Mouse (Mus musculus): ENCODE data around the gene Zranb1.
A peak's percentile ranks its signal among the peaks of the same experiment; 100 is the strongest.

Zranb1 gene

DNA sequence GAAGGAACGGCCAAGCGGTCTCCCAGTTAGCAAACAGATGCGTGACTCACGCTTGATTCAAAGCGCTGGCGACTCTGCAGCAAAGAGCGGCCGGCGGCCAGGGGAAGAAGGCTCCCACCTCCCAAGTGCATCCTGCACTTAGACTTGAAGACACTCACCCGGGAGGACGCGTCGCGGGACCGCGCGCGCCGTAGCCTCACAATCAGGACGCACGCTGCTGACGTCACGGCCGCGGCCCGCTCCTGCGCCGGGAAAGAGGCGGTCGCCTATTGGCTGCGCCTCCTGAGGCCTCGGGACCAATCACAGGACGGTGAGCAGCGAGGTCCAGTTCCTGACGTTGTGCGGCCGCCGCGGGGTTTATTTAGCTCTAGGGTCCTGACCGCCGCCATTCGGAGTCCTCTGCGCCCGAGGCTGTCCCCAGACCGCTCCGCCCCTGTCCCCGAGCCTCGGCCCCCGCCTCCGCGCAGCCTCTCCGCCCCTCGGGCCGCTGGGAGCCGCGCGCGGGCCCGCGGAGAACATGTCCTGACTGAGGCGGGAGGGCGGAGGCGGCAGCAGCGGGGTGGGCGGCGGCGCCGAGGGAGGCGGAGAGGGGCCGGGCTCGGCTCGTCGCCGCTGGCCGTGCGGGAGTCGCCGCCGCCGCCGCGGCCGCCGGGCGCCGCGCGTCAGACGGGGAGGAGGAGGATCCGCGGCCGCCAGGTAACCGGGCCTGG is at the start of gene Zranb1:
Gene Zranb1, plus strand, starts transcription at position 293 of the 710 bp plus-strand sequence.
- DNase-seq (ENCODE audit: low read depth, low spot score): peak; percentile 98

DNA sequence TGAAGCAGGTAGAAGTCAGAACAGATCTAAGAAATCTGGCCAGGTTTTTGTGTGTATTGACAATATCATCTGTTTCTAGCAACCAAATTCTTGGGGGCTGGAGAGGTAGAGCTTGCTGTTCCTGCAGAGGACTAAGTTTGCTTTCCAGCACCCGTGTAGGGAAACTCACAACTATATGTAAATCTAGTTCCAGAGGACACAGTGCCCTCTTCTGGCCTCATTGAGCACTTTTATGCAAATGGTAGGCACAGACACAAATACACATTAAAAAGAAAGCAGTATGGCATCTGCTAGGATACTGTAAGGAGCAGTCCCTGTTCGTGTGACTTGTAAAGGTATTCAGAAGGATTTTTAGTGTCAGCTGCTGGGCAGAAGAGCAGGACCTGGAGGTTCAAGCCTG is 48.6 kb upstream of the Zranb1 start:
- peak; percentile 59 for DNase-seq (ENCODE audit: low read depth, low spot score)

DNA sequence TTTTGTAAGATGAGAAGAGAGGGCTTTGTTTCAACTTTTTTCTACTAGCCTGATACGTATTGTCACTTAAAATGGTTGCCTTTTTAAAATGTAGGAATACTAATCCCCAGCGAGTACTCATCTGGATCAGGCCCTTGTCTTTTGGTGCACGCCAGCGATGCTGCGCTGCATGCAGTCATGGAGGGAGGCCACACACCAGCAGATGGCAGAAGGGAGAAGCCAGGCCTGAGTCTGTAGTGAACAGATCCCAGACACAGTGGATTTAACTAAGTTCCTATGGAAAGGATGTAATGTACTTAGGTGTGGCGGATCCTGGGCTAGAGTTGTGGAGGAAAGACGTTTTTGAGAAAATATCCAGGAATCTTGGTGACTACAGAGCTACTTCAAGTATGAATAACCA is 46.9 kb upstream of the Zranb1 start:
- DNase-seq (ENCODE audit: low read depth, low spot score): no peak

DNA sequence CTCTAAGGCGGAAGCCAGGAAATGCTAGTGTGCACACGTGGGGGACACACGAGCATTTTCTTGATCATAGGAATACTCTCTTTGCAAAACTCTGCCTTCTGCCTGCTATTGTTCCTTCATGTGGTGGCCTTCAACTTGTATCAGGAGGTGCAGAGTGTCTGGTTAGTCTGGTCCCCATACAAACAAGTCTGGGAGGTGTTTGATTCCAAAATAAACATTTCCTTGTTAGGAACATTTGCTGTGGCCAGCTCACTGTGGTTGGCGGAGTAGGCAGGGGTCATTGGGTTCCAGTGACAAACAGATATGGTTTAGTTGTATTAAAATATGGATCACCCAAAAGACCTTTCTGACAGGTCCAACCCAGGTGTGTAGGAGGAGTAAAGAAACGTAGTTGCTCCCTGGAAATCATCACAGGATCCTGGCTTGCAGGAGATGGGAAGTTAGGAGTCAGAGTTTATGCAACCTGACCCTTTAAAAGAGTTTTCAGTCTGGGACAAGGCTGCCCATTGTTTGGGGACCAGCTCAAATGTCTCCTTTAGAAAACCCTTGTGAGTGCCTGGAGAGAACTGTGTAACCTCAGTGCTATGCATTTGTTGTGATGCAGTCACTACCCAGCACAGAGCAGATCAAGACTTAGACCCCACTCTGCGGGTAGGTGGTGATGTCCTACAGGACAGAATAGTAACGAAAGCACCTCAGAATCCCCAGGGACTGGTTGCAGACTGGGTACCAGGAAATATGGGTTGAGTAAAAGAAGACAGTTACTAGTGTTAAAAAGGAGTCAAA is 43.7 kb upstream of the Zranb1 start:
- no peak for DNase-seq (ENCODE audit: low read depth, low spot score)

DNA sequence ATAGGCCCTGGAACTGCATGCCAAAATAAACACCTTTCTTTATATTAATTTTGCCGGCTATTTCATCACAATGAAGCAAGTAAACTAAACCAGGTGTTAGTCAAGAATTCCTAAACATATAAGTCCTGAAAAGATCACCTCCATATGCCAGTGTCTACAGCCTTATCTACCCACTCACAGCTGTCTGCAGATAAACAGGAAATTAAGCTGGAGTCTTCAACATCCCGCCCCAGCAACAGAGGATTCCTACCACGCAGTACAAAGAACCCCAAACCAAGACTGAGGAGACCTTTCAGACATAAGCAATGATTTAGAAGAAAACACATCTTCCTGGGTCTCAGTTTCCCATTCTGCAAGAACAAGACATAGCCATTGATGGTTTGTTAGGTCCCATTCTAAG is 42.9 kb upstream of the Zranb1 start:
- no peak for DNase-seq (ENCODE audit: low read depth, low spot score)

DNA sequence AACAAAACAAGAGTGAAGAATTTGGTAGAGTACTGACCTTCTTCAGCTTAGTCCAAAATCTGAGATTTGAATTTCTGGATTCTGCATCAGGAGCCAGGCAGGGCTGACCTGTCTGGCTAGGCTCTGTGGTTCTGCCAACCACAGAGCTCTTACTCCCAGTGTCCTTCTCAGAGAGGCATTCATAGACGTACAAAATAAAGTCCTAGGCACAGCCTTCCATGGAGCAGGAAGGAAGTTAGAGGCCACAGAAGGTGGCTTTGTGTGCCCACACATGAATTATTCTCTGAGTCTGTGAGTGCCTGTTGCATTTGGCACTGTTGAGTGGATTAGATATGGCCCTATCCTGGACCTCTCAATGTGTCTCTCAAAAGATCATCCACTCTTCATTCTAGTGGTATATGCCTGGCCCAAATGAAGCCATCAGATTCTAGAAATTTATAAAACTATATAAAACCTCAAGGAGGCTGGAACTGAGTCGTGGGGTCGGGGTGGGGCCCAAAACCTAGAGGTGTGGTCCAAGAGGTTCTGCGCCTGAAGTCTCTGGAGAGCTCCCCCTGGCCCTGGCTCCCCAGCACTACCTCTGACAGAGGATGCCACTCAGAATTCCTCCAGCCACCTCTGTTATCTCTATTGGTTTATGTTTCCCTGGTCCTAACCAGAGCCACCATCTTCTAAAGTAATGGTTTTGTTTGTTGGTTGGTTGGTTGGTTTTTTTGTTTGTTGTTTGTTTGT is 42.3 kb upstream of the Zranb1 start:
- no peak for DNase-seq (ENCODE audit: low read depth, low spot score)

DNA sequence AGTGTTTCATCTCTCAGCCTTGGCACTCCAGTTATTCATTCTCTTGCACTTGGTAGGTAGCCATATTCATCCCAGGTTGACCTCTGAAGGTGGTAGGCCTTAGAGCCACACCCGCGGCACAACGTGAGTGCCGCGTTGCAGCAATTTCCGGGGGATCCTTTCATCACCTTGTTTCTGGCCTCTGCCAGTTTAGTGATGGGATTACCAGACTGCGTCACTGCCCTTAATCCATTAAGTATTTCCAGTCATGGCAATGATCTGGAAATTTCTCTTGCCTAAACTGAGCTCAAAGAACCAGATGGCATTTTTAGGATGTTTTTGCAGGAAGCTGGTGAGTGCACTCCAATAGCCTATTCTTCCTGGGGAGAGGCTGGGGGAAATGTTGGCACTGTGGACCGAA is 41.3 kb upstream of the Zranb1 start:
- peak; percentile 19 for DNase-seq (ENCODE audit: low read depth, low spot score)

DNA sequence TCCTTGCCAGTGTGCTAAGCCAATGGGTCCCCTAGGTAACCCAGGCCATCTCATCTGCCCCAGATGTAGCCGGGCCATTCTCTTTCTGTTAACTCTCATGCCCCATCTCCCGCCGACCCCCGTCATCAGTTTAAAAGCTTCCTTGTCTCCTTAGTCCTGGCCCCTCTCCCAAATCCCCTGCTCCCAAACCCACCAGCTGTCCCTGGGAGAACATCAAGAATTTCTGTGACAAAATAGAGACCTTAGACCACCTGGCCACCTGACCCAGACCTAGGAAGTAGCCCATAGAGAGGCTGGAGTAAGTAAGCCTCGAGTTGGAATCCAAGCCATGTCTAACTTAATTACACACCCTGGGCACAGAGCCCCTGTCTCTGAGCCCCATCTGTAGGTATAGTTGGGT is 40.7 kb upstream of the Zranb1 start:
- DNase-seq (ENCODE audit: low read depth, low spot score): no peak

DNA sequence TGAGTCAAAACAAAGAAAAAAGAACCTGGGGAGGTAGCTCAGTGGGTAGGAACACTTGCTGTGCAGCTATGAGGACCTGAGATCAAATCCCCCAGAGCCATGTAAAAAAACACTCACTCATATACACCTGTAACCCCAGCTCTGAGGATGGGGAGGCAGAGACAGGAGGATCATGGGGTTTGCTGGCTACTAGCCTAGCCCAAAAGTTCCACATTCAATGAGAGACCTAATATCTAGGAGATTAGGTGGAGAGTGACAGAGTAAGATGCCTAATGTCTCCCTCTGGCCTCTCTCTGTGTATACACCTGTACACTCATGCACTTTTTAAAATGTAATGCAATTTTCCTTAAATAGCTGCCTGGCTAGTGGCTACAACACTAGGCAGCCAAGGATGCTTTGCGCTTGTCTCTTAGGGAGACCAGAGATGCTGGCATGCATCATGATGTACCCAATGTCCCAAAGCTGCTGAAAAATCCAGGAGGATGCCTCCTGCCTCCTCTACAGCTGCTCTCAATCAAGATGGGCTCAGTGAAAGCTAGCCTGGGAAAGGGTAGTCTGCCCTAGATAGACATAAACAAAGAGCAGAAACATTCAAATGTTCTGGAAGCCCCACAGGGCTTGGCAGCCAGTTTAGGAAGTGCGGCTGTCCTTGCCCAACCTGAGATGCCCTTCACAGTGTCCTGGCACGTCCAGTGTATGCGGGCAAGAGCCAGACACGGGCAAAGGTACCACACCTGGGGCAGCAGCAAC is 39.2 kb upstream of the Zranb1 start:
- DNase-seq (ENCODE audit: low read depth, low spot score): no peak

DNA sequence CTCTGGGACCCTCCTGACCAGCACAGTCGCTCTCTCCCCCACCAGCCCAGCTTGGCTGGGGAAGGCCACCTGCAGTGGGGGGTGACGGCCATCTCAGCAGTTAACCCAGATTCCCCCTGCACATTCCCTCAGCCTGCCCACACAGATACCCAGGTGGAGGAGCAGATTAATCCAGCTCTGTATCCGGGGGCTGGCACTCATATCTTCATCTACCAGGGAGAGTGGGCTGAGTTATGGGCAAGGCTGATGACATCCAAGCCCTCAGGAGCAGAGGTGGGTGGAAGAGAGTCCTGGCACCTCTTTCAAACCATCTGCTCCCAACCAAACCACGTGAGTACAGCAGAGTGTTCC is 38.7 kb upstream of the Zranb1 start:
- no peak for DNase-seq (ENCODE audit: low read depth, low spot score)

DNA sequence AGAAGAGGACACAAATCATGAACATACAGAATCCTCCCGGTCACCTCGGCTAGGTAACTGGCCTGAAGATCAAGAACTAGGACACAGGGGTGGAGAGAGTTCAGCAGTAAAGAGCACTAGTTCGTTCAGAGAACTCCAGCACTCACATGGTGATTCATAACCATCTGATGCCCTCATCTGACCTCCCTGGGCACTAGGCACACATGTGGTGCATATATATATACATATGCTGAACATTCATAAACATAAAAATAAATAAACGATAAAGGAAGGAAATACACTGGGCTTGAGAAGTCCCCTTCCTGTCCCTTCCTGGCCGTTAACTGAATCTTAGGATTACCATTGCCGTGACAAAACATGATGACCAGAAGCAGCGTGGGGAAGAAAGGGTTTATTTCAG is 38.1 kb upstream of the Zranb1 start:
- DNase-seq (ENCODE audit: low read depth, low spot score): no peak

DNA sequence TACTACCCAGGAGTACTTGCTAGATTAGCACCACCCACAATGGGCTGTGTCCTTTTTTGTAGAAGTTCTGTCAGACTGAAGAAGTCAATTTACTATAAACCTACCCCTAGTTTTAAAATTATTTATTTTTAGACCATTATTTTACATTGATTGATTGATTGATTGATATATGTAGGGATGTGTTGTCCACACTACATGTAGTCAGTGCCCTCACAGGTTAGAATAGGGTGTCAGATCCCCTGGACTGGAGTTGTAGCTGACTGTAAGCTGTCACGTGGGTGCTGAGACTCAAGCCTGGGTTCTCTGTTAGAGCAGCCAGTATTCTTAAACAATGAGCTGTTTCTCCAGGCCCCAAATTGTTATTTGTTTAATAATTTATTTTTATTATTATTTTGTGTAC is 37.6 kb upstream of the Zranb1 start:
- DNase-seq (ENCODE audit: low read depth, low spot score): no peak

DNA sequence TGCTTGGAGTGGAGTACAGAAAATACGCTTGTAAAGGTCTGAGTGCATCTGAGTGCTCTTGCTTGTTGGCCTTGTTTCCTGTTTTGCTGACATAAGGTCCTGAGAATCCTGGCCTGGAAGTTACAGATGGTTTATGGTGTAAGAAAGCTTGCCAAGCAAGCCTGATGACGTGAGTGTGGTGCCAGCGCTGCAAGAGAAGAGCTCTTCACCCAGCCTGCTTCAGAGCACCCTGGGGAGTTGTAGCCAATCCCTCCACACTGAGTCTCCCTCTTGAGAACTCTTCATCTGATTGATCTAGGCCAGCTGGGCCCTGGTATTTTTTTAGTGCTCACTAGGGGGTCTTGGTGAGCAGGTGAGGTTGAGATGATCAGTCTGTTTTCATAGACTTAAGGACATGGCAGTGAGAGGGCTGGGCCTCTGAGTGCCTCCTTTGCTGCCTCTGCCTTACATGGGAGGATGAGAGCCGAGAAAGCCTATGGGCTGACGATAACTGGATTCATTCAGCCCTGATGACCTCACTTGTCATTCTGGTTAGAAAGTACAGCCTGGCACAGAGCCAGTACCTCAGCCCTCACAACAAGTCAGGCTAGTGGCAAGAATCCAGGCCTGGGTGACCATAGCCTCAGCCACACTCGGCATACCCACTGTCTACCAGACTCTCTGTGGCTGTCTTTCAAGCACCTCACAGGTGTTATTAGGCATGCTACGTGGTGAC is 35.9 kb upstream of the Zranb1 start:
- no peak for DNase-seq (ENCODE audit: low read depth, low spot score)

DNA sequence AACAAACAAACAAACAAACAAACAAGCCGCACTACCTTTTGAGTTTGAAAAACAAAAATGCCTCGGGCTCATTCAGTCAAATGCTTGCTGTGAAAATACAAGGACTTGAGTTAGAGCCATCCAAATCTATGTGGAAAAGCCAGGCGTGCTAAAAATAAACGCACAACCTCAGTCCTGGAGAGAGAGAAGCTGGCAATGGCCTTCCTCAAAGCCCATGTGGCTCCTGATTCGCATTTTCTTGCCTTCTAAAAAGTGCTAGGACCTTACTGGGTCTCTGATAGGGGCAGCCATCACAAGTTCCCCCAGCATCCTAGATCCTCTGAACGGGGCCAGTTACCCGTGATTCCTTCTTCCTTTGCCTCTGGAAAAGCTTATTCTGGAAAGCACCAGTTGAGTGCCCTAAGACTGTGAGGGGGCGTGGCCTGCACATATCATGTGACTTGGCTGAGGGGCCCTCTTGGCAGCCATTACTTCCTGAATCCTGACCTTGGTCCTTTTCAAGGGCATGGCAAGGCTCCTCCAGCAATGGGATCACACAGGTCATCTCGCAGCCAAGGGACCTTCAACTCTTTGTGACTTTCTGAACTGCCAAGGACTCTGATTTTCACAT is 34.6 kb upstream of the Zranb1 start:
- peak; percentile 83 for DNase-seq (ENCODE audit: low read depth, low spot score)

DNA sequence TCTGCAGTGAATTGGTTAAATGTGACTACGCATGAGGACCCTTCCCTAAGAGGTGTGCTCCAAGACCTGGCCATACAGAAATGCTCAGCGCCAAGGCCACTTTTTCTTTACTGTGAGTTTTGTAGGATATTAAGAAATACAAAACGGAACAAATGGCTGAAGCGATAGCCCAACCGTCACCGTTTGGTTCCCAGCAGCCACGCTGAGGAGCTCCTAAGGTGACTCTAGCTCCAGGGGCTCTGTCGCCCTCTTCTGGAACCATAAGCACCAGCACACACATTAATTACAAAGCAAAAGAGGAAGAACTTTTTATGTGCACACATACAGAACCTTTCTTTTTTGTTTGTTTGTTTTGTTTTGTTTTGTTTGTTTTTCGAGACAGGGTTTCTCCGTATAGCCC is 33.7 kb upstream of the Zranb1 start:
- DNase-seq (ENCODE audit: low read depth, low spot score): peak; percentile 71

DNA sequence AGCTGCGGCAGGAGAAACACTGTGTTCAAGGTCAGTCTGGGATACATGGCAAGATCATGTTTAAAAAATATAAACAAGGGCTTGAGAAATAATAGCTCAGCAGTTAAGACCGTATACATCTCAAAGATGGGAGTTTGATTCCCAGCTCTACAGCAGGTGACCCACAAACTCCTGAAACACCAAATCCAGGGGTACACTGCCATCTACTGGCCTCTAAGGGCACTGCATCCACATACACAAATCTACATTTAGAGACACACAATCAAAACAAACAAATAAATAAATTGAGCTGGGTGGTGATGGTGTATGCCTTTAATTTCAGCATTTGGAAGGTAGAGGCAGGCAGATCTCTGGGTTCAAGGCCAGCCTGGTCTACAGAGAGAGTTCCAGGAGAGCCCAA is 32.7 kb upstream of the Zranb1 start:
- DNase-seq (ENCODE audit: low read depth, low spot score): peak; percentile 71

DNA sequence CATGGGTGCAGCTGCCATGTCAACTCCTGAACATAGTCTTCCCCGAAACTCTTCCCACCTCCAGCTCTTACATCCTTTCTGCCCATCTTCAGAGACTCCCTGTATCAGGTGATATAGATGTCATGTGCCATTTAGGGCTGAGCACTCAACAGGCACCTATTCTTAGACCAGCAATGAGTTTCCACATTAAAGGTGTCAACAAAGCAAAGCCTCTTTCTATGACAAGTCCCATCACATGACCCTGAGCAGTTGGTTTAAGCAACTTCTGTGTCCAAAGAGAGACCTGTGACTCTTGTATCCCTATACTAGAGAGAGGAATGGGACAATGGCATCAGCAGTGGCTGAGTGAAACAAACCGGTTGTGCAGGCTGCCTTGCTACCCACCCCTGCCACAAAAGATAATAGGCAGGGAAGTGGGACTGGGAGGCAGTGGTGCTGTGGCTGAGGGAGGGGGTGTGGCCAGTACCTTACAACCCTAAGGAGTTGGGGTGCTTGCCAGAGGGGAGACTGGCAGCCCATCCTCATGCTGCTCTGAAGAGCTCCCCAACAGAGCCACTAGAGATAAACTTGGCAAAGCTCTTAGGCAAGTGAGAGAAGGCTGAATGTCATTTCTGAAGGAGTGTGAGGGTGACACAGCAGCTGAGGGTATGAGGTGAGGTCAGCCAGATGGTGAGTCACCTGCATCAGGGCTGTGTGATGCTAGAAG is 30.0 kb upstream of the Zranb1 start:
- DNase-seq (ENCODE audit: low read depth, low spot score): no peak

DNA sequence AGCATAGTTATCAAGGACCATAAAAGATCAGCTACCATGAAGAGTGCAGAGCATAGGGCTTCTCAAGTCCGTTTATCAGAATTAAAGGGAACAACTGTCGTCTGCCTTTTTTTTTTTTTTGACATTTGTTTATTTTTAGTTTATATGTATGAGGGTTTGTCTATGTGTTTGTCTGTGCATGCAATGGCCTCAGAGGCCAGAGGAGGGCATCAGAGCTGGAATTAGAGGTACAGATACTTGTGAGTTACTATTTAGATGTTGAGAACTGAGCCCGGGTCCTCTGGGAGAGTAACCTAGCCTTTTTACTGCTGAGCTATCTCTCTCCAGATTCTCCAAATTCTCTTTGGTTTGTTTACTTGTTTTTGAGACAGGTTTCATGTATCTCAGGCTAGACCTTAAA is 27.1 kb upstream of the Zranb1 start:
- peak; percentile 27 for DNase-seq (ENCODE audit: low read depth, low spot score)

DNA sequence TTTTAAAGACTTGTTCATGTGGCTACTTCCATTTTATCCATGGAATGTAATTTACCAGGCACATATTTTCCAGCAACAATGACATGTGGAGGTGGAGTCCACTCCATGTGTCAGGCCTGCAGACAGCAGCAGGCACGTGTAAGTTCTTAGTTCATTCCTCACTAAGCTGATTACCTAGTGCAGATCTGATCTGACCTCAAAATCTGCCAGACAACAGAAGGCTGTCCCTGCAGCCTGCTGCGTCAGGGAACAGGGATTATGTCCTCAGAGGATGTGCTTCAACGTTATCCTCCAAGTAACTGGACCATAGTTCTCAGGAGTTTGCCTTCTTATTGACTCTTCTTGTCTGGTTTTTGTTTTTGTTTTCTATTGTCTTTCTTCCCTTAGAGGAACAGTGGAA is 9.0 kb upstream of the Zranb1 start:
- DNase-seq (ENCODE audit: low read depth, low spot score): no peak

DNA sequence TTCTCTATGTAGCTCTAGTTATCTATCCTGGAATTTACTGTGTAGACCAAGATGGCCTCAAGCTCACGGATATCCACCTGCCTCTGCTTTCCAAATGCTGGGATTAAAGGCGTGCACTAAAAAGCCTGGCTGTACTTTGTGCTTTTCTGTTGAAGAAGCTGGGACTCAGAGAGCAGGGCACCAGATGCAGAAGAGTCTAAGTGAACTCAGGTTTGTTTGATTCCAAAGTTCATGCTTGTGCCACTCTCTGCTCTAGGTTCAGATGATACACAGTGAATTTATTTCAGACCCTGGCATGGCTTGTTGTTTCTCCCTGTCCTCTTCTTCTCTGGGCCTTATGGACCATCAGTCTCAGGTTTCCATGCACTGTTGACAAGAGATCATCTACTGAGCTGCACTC is 5.7 kb upstream of the Zranb1 start:
- no peak for DNase-seq (ENCODE audit: low read depth, low spot score)
